Mouse (Mus musculus): ENCODE results near the gene Celsr1. TPM values are rescaled to one million over a fixed set of nuclear protein-coding genes. Genes with fewer than 3 reads are reported as not detected.

Celsr1 gene
- polyA plus RNA-seq, 1 experiment from 2014 or later: 1.1 TPM

DNA sequence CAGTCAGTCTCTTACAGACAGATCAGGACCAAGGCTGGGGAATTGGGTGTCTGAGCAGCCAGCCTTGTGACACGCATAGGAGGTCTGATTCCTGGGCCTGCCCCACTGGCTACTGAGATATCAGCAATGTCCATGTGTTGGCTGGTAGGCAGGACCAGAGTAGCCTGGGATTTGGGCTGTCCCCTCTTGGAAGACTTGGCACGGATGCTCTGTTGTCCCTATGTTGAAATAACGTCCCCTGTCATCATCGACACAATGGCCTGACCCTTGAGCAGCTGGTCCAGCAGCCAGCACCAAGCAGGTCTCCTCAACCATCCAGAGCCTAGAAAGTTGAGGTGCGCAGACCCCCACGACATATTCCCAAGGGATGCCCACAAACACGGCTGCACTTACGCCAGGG lies 70.9 kb downstream of the Celsr1 start:
- 94% methylated on average over 8 of the region's 8 CpGs for WGBS
- H3K4me2 ChIP-seq (replicated peaks): no peak overlapping the region
- H3K9me3 ChIP-seq: no peaks in the 10 kb centered on the region
- H3K27me3 ChIP-seq (replicated peaks): 0 out of 2 replicates have a peak, but pooled peaks cover 3% of the 10 kb centered on the region
- H3K4me3 ChIP-seq (replicated peaks): no peak overlapping the region
- H3K9ac ChIP-seq: no peak overlapping the region
- H3K36me3 ChIP-seq: no peaks in the 10 kb centered on the region
- no peak for ATAC-seq
- H3K27ac ChIP-seq: no peak overlapping the region
- H3K4me1 ChIP-seq (replicated peaks): no peaks in the 10 kb centered on the region

DNA sequence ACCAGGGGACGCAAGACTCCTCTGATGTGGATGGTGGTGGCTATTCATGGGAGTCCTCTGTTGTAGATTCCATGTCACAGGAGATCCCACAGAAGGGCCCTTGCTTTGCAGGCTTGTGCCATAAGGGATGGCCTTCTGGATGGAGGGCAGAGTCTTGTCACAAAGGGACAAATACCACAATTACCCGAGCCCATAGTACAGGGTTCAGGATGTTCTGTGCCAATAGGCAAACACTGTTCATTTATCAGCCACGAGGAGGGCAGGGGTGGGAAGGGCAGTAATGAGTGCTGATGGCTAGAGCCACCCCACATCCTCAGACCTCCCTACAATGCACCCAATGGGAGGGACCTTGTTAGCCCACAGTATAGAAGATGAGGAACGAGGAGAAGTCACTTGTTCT lies 71.9 kb downstream of the Celsr1 start:
- H3K4me1 ChIP-seq (replicated peaks): no peaks in the 10 kb centered on the region
- H3K9ac ChIP-seq: no peak overlapping the region
- no peaks in the 10 kb centered on the region for H3K36me3 ChIP-seq
- no peaks in the 10 kb centered on the region for H3K27me3 ChIP-seq (replicated peaks)
- WGBS: 69% methylated on average over 4 of the region's 4 CpGs
- no peaks in the 10 kb centered on the region for H3K9me3 ChIP-seq
- no peak overlapping the region for H3K27ac ChIP-seq
- no peak overlapping the region for H3K4me2 ChIP-seq (replicated peaks)
- ATAC-seq: no peak
- no peak overlapping the region for H3K4me3 ChIP-seq (replicated peaks)

DNA sequence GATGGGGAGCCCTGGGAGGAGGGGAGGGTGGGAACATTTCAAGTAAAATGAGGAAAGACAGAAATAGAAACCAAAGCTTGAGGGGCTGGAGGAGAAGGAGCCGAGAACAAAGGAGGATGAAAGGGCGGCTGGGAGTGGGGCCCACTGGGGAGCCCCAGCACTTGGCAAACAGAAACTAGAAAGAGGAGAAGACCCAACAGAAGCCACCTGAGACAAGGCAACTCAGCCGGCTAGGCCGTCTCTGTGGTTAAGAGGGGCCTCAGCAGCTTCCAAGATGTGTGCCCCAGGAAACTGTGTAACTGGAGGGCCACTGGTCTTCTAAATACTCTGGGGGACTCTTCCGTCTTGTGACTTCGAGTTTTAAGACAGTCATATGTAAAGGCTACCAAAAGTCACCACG lies 72.4 kb downstream of the Celsr1 start:
- no peaks in the 10 kb centered on the region for H3K36me3 ChIP-seq
- H3K27ac ChIP-seq: no peak overlapping the region
- H3K4me1 ChIP-seq (replicated peaks): no peaks in the 10 kb centered on the region
- 69% methylated on average over 7 of the region's 7 CpGs for WGBS
- H3K9ac ChIP-seq: no peak overlapping the region
- ATAC-seq: no peak
- no peaks in the 10 kb centered on the region for H3K27me3 ChIP-seq (replicated peaks)
- H3K9me3 ChIP-seq: no peaks in the 10 kb centered on the region
- no peak overlapping the region for H3K4me3 ChIP-seq (replicated peaks)
- H3K4me2 ChIP-seq (replicated peaks): no peak overlapping the region

GRCm38 (mm10) chr15:85956202-85956601 lies 77.4 kb downstream of the Celsr1 start:
- no peak overlapping the region for H3K27ac ChIP-seq
- H3K27me3 ChIP-seq (replicated peaks): no peaks in the 10 kb centered on the region
- H3K4me3 ChIP-seq (replicated peaks): no peak overlapping the region
- no peaks in the 10 kb centered on the region for H3K9me3 ChIP-seq
- no peak overlapping the region for H3K4me2 ChIP-seq (replicated peaks)
- ATAC-seq: no peak
- WGBS: 71% methylated on average over 6 of the region's 6 CpGs
- H3K4me1 ChIP-seq (replicated peaks): 0 out of 2 replicates have a peak, but pooled peaks cover 5% of the 10 kb centered on the region
- no peaks in the 10 kb centered on the region for H3K36me3 ChIP-seq
- no peak overlapping the region for H3K9ac ChIP-seq

DNA sequence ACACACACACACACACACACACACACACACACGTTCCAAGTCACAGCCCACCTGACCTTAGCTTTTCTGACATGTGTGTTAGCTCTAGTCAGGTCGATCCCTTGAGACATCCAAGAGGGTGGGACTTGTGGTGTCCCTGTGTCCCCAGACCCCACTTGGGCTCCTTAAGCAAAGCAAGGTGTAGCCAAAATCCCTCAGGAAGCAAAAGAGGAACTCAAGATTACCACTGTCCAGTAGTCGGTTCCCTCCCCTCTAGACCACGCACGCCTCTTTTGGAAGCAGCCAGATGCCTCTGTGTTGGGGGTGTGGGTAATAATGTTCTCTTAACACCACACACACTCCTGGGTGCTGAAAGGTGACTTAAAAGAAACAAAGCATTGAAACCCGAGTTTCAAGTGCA lies 80.1 kb downstream of the Celsr1 start:
- ATAC-seq: no peak
- Histone ChIP-seq H3K27me3 (replicated peaks) (no peaks in the 10 kb centered on the region), H3K4me2 (replicated peaks) (no peak overlapping the region), H3K4me1 (replicated peaks) (0 out of 2 replicates have a peak, but pooled peaks cover 5% of the 10 kb centered on the region), H3K4me3 (replicated peaks) (no peak overlapping the region), H3K9ac (no peak overlapping the region), H3K9me3 (no peaks in the 10 kb centered on the region), H3K36me3 (no peaks in the 10 kb centered on the region), H3K27ac (no peak overlapping the region)
- WGBS: 79% methylated on average over 6 of the region's 6 CpGs

DNA sequence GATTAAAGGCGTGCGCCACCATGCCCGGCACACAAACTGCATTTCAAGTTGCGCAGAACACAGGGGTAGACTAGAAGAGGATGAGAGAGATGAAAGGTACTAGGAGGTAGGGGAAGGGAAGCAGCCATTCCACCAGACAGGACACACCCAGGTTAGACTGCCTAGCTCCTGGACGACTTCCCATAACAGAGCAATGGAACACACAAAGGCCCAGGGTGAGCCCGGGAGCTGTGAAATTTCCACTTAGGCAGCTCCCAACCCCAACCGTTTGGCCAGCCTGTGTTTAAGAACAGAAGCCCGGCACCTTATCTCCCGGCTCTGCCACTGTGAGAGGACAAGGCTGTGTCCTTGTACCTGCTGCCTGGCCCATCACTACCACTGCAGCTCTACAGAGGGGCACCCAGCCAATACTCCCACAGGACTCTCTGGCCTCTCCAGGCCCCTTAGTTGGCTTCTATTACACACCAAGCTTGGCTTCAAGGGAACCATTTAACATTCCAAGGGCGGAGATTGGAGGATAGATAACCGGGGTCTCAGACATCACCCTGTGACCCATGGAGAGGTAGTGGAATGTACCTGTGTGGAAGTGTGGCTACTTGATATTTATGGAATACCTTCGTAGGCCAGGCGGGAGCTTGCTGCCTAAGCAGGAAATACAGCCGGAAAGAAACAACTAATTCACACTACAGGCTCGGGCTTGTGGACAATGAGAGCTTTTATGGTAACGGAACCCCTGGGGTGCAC lies 84.0 kb downstream of the Celsr1 start:
- WGBS: 75% methylated on average over 16 of the region's 16 CpGs
- no peak for ATAC-seq

DNA sequence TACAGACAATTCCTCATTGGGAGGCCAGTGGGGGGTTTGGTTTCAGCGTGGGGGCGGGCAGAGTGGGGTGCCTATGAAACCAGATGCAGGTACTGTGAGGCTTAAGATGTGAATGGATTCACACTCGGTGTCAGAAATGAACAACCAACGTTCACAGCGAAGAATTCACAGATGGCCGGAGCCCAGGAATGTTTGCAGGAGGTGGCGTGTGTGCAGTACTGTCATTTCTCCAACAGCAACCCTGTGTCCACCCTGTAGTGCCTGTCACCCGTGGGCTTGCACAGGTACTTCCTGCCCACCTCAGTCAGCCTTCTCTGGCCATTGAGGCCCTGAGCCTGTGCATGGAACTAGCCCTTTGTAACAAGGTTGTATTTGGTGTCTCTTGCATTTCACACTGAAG lies 85.6 kb downstream of the Celsr1 start:
- Histone ChIP-seq H3K36me3 (no peaks in the 10 kb centered on the region), H3K4me1 (replicated peaks) (no peaks in the 10 kb centered on the region), H3K9me3 (no peaks in the 10 kb centered on the region), H3K4me3 (replicated peaks) (no peak overlapping the region), H3K4me2 (replicated peaks) (no peak overlapping the region), H3K9ac (no peak overlapping the region), H3K27ac (no peak overlapping the region), H3K27me3 (replicated peaks) (no peaks in the 10 kb centered on the region)
- ATAC-seq: no peak
- WGBS: 75% methylated on average over 8 of the region's 8 CpGs

More for the DNA sequence above, 84.0 kb downstream of the Celsr1 start:
- H3K27me3 ChIP-seq (replicated peaks): no peaks in the 10 kb centered on the region
- no peaks in the 10 kb centered on the region for H3K9me3 ChIP-seq
- no peak overlapping the region for H3K4me3 ChIP-seq (replicated peaks)
- no peak overlapping the region for H3K27ac ChIP-seq
- no peaks in the 10 kb centered on the region for H3K4me1 ChIP-seq (replicated peaks)
- H3K4me2 ChIP-seq (replicated peaks): no peak overlapping the region
- no peaks in the 10 kb centered on the region for H3K36me3 ChIP-seq
- no peak overlapping the region for H3K9ac ChIP-seq

GRCm38 (mm10) chr15:85947541-85947940 lies 86.0 kb downstream of the Celsr1 start:
- H3K27me3 ChIP-seq (replicated peaks): no peaks in the 10 kb centered on the region
- no peaks in the 10 kb centered on the region for H3K36me3 ChIP-seq
- H3K4me1 ChIP-seq (replicated peaks): no peaks in the 10 kb centered on the region
- H3K4me3 ChIP-seq (replicated peaks): no peak overlapping the region
- ATAC-seq: no peak
- no peak overlapping the region for H3K4me2 ChIP-seq (replicated peaks)
- H3K27ac ChIP-seq: no peak overlapping the region
- WGBS: 75% methylated on average over 9 of the region's 9 CpGs
- H3K9ac ChIP-seq: no peak overlapping the region
- no peaks in the 10 kb centered on the region for H3K9me3 ChIP-seq

- no peaks in the 10 kb centered on the region for H3K27me3 ChIP-seq (replicated peaks)
- no peaks in the 10 kb centered on the region for H3K9me3 ChIP-seq
- no peak overlapping the region for H3K9ac ChIP-seq
- peaks cover 7% of the 10 kb centered on the region; the same call in 1 of the 2 replicates for H3K4me1 ChIP-seq (replicated peaks)
- WGBS: 15% methylated on average over 5 of the region's 5 CpGs
- H3K4me3 ChIP-seq (replicated peaks): no peak overlapping the region
- H3K36me3 ChIP-seq: no peaks in the 10 kb centered on the region
- no peak overlapping the region for H3K27ac ChIP-seq
- no peak overlapping the region for H3K4me2 ChIP-seq (replicated peaks)
- ATAC-seq: peak; percentile 85
Measured at GRCm38 (mm10) chr15:85935627-85936049, 97.9 kb downstream of the Celsr1 start.

DNA sequence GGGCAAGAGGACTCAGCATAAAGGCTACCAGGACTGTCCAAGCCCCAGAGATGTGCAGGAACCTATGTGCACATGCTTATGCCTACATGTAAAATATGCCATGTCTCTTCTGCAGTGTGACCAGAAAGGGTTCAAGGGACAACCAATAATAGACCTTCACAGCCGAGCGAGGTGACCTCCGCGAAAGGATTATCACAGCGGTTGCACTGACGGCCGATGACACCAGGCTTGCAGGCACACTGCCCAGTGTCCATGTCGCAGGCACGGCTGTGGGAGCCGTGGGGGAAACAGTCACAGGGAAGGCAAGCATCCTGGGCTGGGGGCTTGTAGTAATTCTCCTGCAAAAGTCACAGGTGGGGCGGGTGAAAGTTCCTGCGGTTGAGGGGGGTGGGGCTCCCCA lies 105.4 kb downstream of the Celsr1 start:
- 84% methylated on average over 12 of the region's 12 CpGs for WGBS
- no peaks in the 10 kb centered on the region for H3K36me3 ChIP-seq

GRCm38 (mm10) chr15:85921855-85922254 lies 111.7 kb downstream of the Celsr1 start:
- ATAC-seq: no peak
- H3K9ac ChIP-seq: no peak overlapping the region
- no peak overlapping the region for H3K27ac ChIP-seq
- no peak overlapping the region for H3K4me2 ChIP-seq (replicated peaks)
- no peaks in the 10 kb centered on the region for H3K27me3 ChIP-seq (replicated peaks)
- no peak overlapping the region for H3K4me3 ChIP-seq (replicated peaks)
- WGBS: 90% methylated on average over 11 of the region's 11 CpGs
- no peaks in the 10 kb centered on the region for H3K36me3 ChIP-seq
- H3K4me1 ChIP-seq (replicated peaks): no peaks in the 10 kb centered on the region
- no peaks in the 10 kb centered on the region for H3K9me3 ChIP-seq

More for the DNA sequence above, 105.4 kb downstream of the Celsr1 start:
- Histone ChIP-seq H3K27me3 (replicated peaks) (no peaks in the 10 kb centered on the region), H3K27ac (no peak overlapping the region), H3K4me1 (replicated peaks) (no peaks in the 10 kb centered on the region), H3K4me2 (replicated peaks) (no peak overlapping the region), H3K9ac (no peak overlapping the region), H3K9me3 (no peaks in the 10 kb centered on the region), H3K4me3 (replicated peaks) (no peak overlapping the region)
- ATAC-seq: no peak

GRCm38 (mm10) chr15:85919892-85920248 lies 113.7 kb downstream of the Celsr1 start:
- Histone ChIP-seq H3K4me3 (replicated peaks) (no peak overlapping the region), H3K4me2 (replicated peaks) (no peak overlapping the region), H3K9me3 (no peaks in the 10 kb centered on the region), H3K27me3 (replicated peaks) (no peaks in the 10 kb centered on the region), H3K27ac (no peak overlapping the region), H3K4me1 (replicated peaks) (no peaks in the 10 kb centered on the region), H3K36me3 (no peaks in the 10 kb centered on the region), H3K9ac (no peak overlapping the region)
- no peak for ATAC-seq
- 73% methylated on average over 8 of the region's 8 CpGs for WGBS

- H3K27ac ChIP-seq: no peak overlapping the region
- no peaks in the 10 kb centered on the region for H3K36me3 ChIP-seq
- no peak overlapping the region for H3K4me2 ChIP-seq (replicated peaks)
- no peak overlapping the region for H3K9ac ChIP-seq
- 66% methylated on average over 8 of the region's 8 CpGs for WGBS
- no peaks in the 10 kb centered on the region for H3K4me1 ChIP-seq (replicated peaks)
- no peaks in the 10 kb centered on the region for H3K9me3 ChIP-seq
- H3K4me3 ChIP-seq (replicated peaks): no peak overlapping the region
- no peak for ATAC-seq
- H3K27me3 ChIP-seq (replicated peaks): no peaks in the 10 kb centered on the region
Measured at GRCm38 (mm10) chr15:85919191-85919891, 114.2 kb downstream of the Celsr1 start.

All from intestine, embryonic 15.5 days (tissue).